Mouse (Mus musculus) gastrocnemius, postnatal 36 days (tissue): ENCODE results near the gene Gm17584. TPM values are rescaled to one million over a fixed set of nuclear protein-coding genes. Genes with fewer than 3 reads are reported as not detected.
"Not testable (repeated sequence)": the region's sequence is repeated elsewhere in the genome, so short reads cannot be mapped to it uniquely, and the experiment has no call there.

ENCODE experiments used
- DNase-seq, 2 experiments: peaks; one replicate each; pipeline ENCODE4 v3.0.0; 2022
- intact Hi-C: fragments of 180-260 bp; cut with DNase I; formaldehyde crosslinking; loops from one replicate; pipeline ENCODE4 v1.15.1; 2025
- long read RNA-seq, 2 experiments: library from polyadenylated mRNA; stranded (forward); transcript quantifications; one replicate each; pipeline ENCODE4 v2.0.0; 2021
- total RNA-seq, 2 experiments: library from RNA; stranded (reverse); gene quantifications; 2 replicates each; pipeline ENCODE4 v1.2.3; 2021

Gm17584 gene
- not detected for total RNA-seq
- long read RNA-seq, experiment 1 = 0 reads
- long read RNA-seq, experiment 2 = 0 reads

DNA sequence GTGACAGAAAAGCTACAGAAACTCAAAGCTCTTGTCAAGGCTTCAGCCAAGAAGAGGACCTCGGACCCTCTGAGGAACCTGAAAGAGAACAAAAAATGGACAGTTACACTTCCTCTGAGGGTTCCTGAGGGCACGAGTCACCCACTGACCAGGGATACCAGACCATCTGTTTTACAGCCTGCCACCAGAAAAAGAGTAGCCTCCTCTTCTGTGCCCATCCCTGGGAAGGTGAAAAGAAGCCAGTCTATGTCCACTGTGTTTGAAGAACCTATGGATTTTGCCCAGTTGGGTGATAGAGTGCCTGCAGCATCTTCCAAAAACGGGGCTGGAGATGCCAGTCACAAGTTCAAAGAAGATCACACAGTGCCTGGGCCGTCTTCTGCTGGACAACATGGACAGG is at the start of gene Gm17584:
Gm17584 (plus strand) TSS at position 301 of the 400 bp plus-strand sequence.
- DNase-seq, intact Hi-C loops: not testable (repeated sequence)

Other genes with a start within 250 kb of the Gm17584 start
- gene Gm17469, start 129.3 kb downstream of the Gm17584 start, total RNA-seq = not detected